Mouse (Mus musculus): ENCODE results near the gene Gm49380. TPM values are rescaled to one million over a fixed set of nuclear protein-coding genes. Genes with fewer than 3 reads are reported as not detected.

Gm49380 gene
- 0.87 TPM for polyA plus RNA-seq (2014; fragmentation: Illumina TruSeq; extraction: RNeasy Lipid Tissue Mini Kit (QIAGEN cat#74804); ENCODE audit: low read depth, low replicate concordance)

GRCm38 (mm10) chr9:44113105-44113789 is at the start of gene Gm49380, which contains the start of gene Rnf26:
Gm49380 (minus strand) TSS chr9:44113500.
Rnf26 (minus strand) TSS chr9:44113517.

DNA sequence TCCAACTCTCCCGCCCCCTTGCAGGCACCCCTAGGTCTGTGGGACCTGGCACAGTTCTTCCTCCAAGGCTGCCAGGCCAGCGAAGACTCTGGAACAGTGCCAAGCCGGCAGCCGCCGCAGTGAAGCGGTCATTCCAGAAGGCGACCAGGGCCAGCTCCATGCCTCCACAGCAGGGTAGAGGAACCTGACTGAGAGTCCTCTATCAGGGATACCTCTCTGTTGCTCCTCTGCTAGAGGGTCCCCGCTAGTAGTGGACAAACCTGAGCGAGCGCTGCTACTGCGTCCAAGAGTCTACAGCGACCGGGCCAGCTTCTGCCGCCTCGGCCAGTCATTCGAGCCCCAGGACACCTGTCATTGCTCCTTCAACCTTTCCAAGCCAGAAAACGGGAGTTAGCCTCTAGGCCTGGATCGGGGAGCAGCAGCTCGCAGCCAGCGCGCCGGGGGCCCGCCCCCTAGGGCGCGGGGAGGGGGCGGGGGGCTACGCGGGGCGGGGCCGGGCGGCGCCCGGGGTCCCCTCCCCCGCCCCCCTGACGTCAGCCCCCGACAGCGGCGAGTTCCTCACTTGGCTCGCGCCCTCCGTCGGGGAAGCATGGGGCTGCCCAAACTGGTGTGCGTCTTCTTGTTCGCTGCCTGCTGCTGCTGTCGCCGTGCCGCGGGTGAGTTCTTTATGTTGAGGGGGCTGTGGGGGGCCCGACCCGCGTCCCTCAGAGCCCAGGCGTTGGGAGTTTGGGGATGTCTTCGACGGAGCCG is 21.0 kb upstream of the Gm49380 start, which contains the start of gene Mcam:
Mcam (plus strand) TSS at position 369 of the 750 bp plus-strand sequence.

GRCm38 (mm10) chr9:44107110-44107509 is 6.2 kb downstream of the Gm49380 start, which contains the start of gene C1qtnf5:
C1qtnf5 (plus strand) TSS chr9:44107245.

GRCm38 (mm10) chr9:44101490-44101889 is 11.8 kb downstream of the Gm49380 start, which contains the start of gene Mfrp:
Mfrp (plus strand) TSS chr9:44101729.

GRCm38 (mm10) chr9:44066785-44067225 is 46.5 kb downstream of the Gm49380 start, which contains the start of gene Usp2:
Usp2 (plus strand) TSS chr9:44067021.

GRCm38 (mm10) chr9:44042836-44043707 is 70.2 kb downstream of the Gm49380 start, which contains the start of gene Thy1:
Thy1 (plus strand) TSS chr9:44043384.

Other genes with a start within 250 kb of the Gm49380 start
- gene Thy1, start 70.1 kb downstream of the Gm49380 start, polyA plus RNA-seq (2014; fragmentation: Illumina TruSeq; extraction: RNeasy Lipid Tissue Mini Kit (QIAGEN cat#74804); ENCODE audit: low read depth, low replicate concordance) = 3.5 TPM
- 7.9 TPM for gene Usp2, start 46.5 kb downstream of the Gm49380 start, polyA plus RNA-seq (2014; fragmentation: Illumina TruSeq; extraction: RNeasy Lipid Tissue Mini Kit (QIAGEN cat#74804); ENCODE audit: low read depth, low replicate concordance)
- not detected for gene Mfrp, start 11.8 kb downstream of the Gm49380 start, polyA plus RNA-seq (2014; fragmentation: Illumina TruSeq; extraction: RNeasy Lipid Tissue Mini Kit (QIAGEN cat#74804); ENCODE audit: low read depth, low replicate concordance)
- gene C1qtnf5, start 6.3 kb downstream of the Gm49380 start, polyA plus RNA-seq (2014; fragmentation: Illumina TruSeq; extraction: RNeasy Lipid Tissue Mini Kit (QIAGEN cat#74804); ENCODE audit: low read depth, low replicate concordance) = not detected
- 2.0 TPM for gene Rnf26, start within 50 bp of the Gm49380 start, polyA plus RNA-seq (2014; fragmentation: Illumina TruSeq; extraction: RNeasy Lipid Tissue Mini Kit (QIAGEN cat#74804); ENCODE audit: low read depth, low replicate concordance)
- 10.1 TPM for gene Mcam, start 21.0 kb upstream of the Gm49380 start, polyA plus RNA-seq (2014; fragmentation: Illumina TruSeq; extraction: RNeasy Lipid Tissue Mini Kit (QIAGEN cat#74804); ENCODE audit: low read depth, low replicate concordance)
- 31.5 TPM for gene Cbl, start 120.5 kb upstream of the Gm49380 start, polyA plus RNA-seq (2014; fragmentation: Illumina TruSeq; extraction: RNeasy Lipid Tissue Mini Kit (QIAGEN cat#74804); ENCODE audit: low read depth, low replicate concordance)
- not detected for gene Ccdc153, start 127.2 kb upstream of the Gm49380 start, polyA plus RNA-seq (2014; fragmentation: Illumina TruSeq; extraction: RNeasy Lipid Tissue Mini Kit (QIAGEN cat#74804); ENCODE audit: low read depth, low replicate concordance)
- not detected for gene Pdzd3, start 138.0 kb upstream of the Gm49380 start, polyA plus RNA-seq (2014; fragmentation: Illumina TruSeq; extraction: RNeasy Lipid Tissue Mini Kit (QIAGEN cat#74804); ENCODE audit: low read depth, low replicate concordance)
- gene Nlrx1, start 155.1 kb upstream of the Gm49380 start, polyA plus RNA-seq (2014; fragmentation: Illumina TruSeq; extraction: RNeasy Lipid Tissue Mini Kit (QIAGEN cat#74804); ENCODE audit: low read depth, low replicate concordance) = 0.35 TPM
- gene Abcg4, start 175.1 kb upstream of the Gm49380 start, polyA plus RNA-seq (2014; fragmentation: Illumina TruSeq; extraction: RNeasy Lipid Tissue Mini Kit (QIAGEN cat#74804); ENCODE audit: low read depth, low replicate concordance) = 1.7 TPM
- gene Hinfp, start 192.2 kb upstream of the Gm49380 start, polyA plus RNA-seq (2014; fragmentation: Illumina TruSeq; extraction: RNeasy Lipid Tissue Mini Kit (QIAGEN cat#74804); ENCODE audit: low read depth, low replicate concordance) = 17.7 TPM
- gene C2cd2l, start 206.8 kb upstream of the Gm49380 start, polyA plus RNA-seq (2014; fragmentation: Illumina TruSeq; extraction: RNeasy Lipid Tissue Mini Kit (QIAGEN cat#74804); ENCODE audit: low read depth, low replicate concordance) = 2.2 TPM
- 12.7 TPM for gene Dpagt1, start 212.5 kb upstream of the Gm49380 start, polyA plus RNA-seq (2014; fragmentation: Illumina TruSeq; extraction: RNeasy Lipid Tissue Mini Kit (QIAGEN cat#74804); ENCODE audit: low read depth, low replicate concordance)
- 2.9 TPM for gene H2afx, start 221.2 kb upstream of the Gm49380 start, polyA plus RNA-seq (2014; fragmentation: Illumina TruSeq; extraction: RNeasy Lipid Tissue Mini Kit (QIAGEN cat#74804); ENCODE audit: low read depth, low replicate concordance)
- gene Hmbs, start 230.7 kb upstream of the Gm49380 start, polyA plus RNA-seq (2014; fragmentation: Illumina TruSeq; extraction: RNeasy Lipid Tissue Mini Kit (QIAGEN cat#74804); ENCODE audit: low read depth, low replicate concordance) = 50.5 TPM
- 25.8 TPM for gene Vps11, start 248.2 kb upstream of the Gm49380 start, polyA plus RNA-seq (2014; fragmentation: Illumina TruSeq; extraction: RNeasy Lipid Tissue Mini Kit (QIAGEN cat#74804); ENCODE audit: low read depth, low replicate concordance)